19 mouse cellular contexts compared by ENCODE assay signal in the genomic region with DNA sequence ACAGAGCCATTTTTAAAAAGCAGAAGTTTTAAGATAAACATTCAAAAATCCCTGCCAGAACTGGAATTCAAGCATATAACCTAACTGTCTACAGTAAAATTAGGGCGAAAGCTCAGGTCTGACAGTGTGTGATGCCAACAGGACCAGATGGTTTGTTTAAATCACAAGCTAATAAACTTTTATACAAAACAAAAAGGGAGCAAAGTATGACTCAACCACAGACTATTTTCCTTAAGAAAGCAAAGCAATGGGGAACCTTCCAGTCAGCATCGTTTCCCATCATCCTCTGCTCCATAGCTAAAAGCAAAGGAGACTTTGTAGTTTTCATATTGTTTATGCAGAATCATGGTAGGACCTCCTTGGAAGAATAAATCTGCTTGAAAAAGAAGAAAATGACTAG.
"Had no signal": no experiment of that assay in that cellular context is flagged by ENCODE, and none has a peak within 500 bp of the region (broad histone marks: within the 10 kb centered on the region; RNA-seq: fewer than 3 reads in every experiment).

No protein-coding gene starts in this region.

- H3K27ac ChIP-seq: kidney, embryonic 15.5 days; limb, embryonic 12.5 days; liver, embryonic 13.5 days; macrophage; midbrain, embryonic 15.5 days; neural tube, embryonic 12.5 days had no signal

- H3K9ac ChIP-seq: kidney, embryonic 15.5 days; limb, embryonic 12.5 days; liver, embryonic 13.5 days; midbrain, embryonic 15.5 days; neural tube, embryonic 12.5 days had no signal

- H3K27me3 ChIP-seq: kidney, embryonic 15.5 days; limb, embryonic 12.5 days; liver, embryonic 13.5 days; megakaryocyte, embryonic 14.5 days; midbrain, embryonic 15.5 days; neural tube, embryonic 12.5 days had no signal

- DNase-seq: kidney, adult 2 months; kidney, postnatal 36 days; layer of hippocampus, adult 9-11 months; layer of hippocampus, postnatal 36 days; liver; liver, embryonic 13.5 days; retina, postnatal 1 day; right cerebral cortex, postnatal 4 days; spleen, adult 18-20 months; thymus, adult 18-20 months; thymus, postnatal 14 days had no signal

- H3K36me3 ChIP-seq: liver, embryonic 13.5 days; midbrain, embryonic 15.5 days; neural tube, embryonic 12.5 days had no signal

- H3K4me1 ChIP-seq: kidney, embryonic 15.5 days; limb, embryonic 12.5 days; liver, embryonic 13.5 days; megakaryocyte, embryonic 14.5 days; midbrain, embryonic 15.5 days; neural tube, embryonic 12.5 days had no signal

- H3K4me2 ChIP-seq: kidney, embryonic 15.5 days; limb, embryonic 12.5 days; liver, embryonic 13.5 days; midbrain, embryonic 11.5 days; midbrain, embryonic 15.5 days; neural tube, embryonic 12.5 days had no signal

- ATAC-seq: intestine, embryonic 16.5 days; midbrain, embryonic 15.5 days had no signal

- H3K4me3 ChIP-seq: kidney, embryonic 15.5 days; limb, embryonic 12.5 days; liver, embryonic 13.5 days; megakaryocyte, embryonic 14.5 days; midbrain, embryonic 15.5 days; neural tube, embryonic 12.5 days had no signal

- H3K9me3 ChIP-seq: kidney, embryonic 15.5 days; limb, embryonic 12.5 days; liver, embryonic 13.5 days; megakaryocyte, embryonic 14.5 days; midbrain, embryonic 15.5 days; neural tube, embryonic 12.5 days had no signal
